In the genomic region with DNA sequence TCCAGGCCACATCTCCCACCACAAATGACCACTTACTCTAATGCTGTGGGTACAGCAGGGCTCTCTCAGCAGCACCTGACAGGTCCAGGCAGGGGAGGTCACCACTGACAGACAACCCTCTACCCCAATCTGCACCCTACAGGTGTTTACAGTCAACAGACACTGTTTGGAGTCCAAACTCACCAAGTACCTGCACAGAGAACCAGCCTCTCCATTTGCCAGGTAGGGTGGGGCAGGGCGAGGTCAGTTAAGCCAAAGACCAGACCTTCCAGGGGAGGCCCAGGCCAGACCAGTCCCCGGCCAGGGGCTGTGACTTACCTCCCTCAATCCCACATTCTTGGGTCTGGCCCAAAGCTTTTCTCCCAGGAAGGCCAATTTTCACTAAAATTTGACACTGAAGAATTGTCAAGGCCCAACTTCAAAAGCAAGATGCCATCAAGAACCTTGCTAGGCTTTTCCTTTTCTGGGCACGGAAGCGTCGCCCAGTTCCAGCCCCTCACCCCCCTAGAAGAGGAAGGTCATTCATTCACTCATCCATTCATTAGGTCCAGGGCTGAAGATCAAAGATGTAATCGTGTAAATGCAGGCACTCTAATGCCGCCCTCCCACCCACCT, we compare ENCODE assay signal across 8 mouse cellular contexts. TPM values are rescaled to one million over a fixed set of nuclear protein-coding genes. Genes with fewer than 3 reads are reported as not detected.
DNase-seq lines count a peak whose midpoint lies in the region; ATAC-seq lines count a peak whose summit lies in the region.

No protein-coding gene starts in this region.

- H3K36me3 ChIP-seq in heart, embryonic 11.5 days (ENCODE audit: control insufficient read depth, insufficient read depth, low read length) = peaks cover 8% of the 10 kb centered on the region
- H3K36me3 ChIP-seq in hindbrain, embryonic 12.5 days = peaks cover 14% of the 10 kb centered on the region; the same call in 1 of the 2 replicates
- H3K36me3 ChIP-seq in midbrain, embryonic 10.5 days = peaks cover 35% of the 10 kb centered on the region

- H3K9ac ChIP-seq in heart, embryonic 11.5 days (ENCODE audit: low read depth, low read length) = peak overlapping the region; percentile 95
- peak overlapping the region; percentile 91 for H3K9ac ChIP-seq in hindbrain, embryonic 12.5 days

- H3K4me2 ChIP-seq in heart, embryonic 11.5 days = peak overlapping the region; percentile 90
- peak overlapping the region; percentile 87 for H3K4me2 ChIP-seq in hindbrain, embryonic 12.5 days (replicated peaks)

- peak overlapping the region; percentile 96 for H3K4me3 ChIP-seq in heart, embryonic 11.5 days (ENCODE audit: low read depth, low read length)
- peak overlapping the region; percentile 95 for H3K4me3 ChIP-seq in hindbrain, embryonic 12.5 days
- H3K4me3 ChIP-seq in midbrain, embryonic 10.5 days = peak overlapping the region; percentile 90

- no peaks in the 10 kb centered on the region for H3K9me3 ChIP-seq in heart, embryonic 11.5 days (replicated peaks; ENCODE audit: control insufficient read depth, low read length)
- no peaks in the 10 kb centered on the region for H3K9me3 ChIP-seq in hindbrain, embryonic 12.5 days (replicated peaks)
- H3K9me3 ChIP-seq in midbrain, embryonic 10.5 days (replicated peaks) = no peaks in the 10 kb centered on the region

- no peaks in the 10 kb centered on the region for H3K27me3 ChIP-seq in heart, embryonic 11.5 days (ENCODE audit: control insufficient read depth, insufficient read depth, low read length)
- peaks cover 5% of the 10 kb centered on the region; the same call in 1 of the 2 replicates for H3K27me3 ChIP-seq in hindbrain, embryonic 12.5 days
- H3K27me3 ChIP-seq in midbrain, embryonic 10.5 days (ENCODE audit: low read depth, poor library complexity, severe bottlenecking) = no peaks in the 10 kb centered on the region

- no peak overlapping the region for H3K27ac ChIP-seq in heart, embryonic 11.5 days (ENCODE audit: low read depth, low read length)
- 0 out of 2 replicates have a peak overlapping the region, but pooled peaks have one; percentile 12 for H3K27ac ChIP-seq in hindbrain, embryonic 12.5 days
- H3K27ac ChIP-seq in midbrain, embryonic 10.5 days (replicated peaks) = peak overlapping the region; percentile 100

- peaks cover 16% of the 10 kb centered on the region for H3K4me1 ChIP-seq in heart, embryonic 11.5 days (ENCODE audit: control insufficient read depth, insufficient read depth, low read length)
- H3K4me1 ChIP-seq in hindbrain, embryonic 12.5 days = peaks cover 21% of the 10 kb centered on the region
- peaks cover 33% of the 10 kb centered on the region for H3K4me1 ChIP-seq in midbrain, embryonic 10.5 days

- DNase-seq in heart, adult 18-20 months = no peak
- peak; percentile 36 for DNase-seq in adrenal gland, postnatal 10 days
- no peak for DNase-seq in midbrain, embryonic 10.5 days (ENCODE audit: low spot score)
- no peak for DNase-seq in urinary bladder, postnatal 36 days (ENCODE audit: low spot score in 2 of 2)
- DNase-seq in cerebellum, postnatal 4 days (ENCODE audit: low spot score in 2 of 2) = no peak
- DNase-seq in T-cell, adult 2 months (ENCODE audit: low spot score) = no peak

- 62% methylated on average over 7 of the region's 7 CpGs for WGBS in heart, embryonic 11.5 days (ENCODE audit: insufficient replicate concordance)
- 62% methylated on average over 7 of the region's 7 CpGs for WGBS in hindbrain, embryonic 12.5 days
- 71% methylated on average over 7 of the region's 7 CpGs for WGBS in midbrain, embryonic 10.5 days

- ATAC-seq in heart, embryonic 11.5 days (replicated peaks; ENCODE audit: insufficient number of reproducible peaks, low FRiP score, low TSS enrichment) = no peak
- no peak for ATAC-seq in hindbrain, embryonic 12.5 days (ENCODE audit: low FRiP score)

RNA-seq across cellular contexts. Expression of a gene that starts 1.5 kb away (rescaled TPM):
- polyA plus RNA-seq in heart, embryonic 11.5 days (2014; fragmentation: Nextera tagmentation; extraction: Ambion mirVana) = 552 and 561 TPM in 2 replicates
- 100 to 1,000 TPM; 241 to 255 TPM for total RNA-seq in heart, adult 18-20 months (2021)
- total RNA-seq in adrenal gland, postnatal 10 days (2021) = 100 to 1,000 TPM; 286 to 329 TPM
- 558 and 595 TPM in 2 replicates for polyA plus RNA-seq in hindbrain, embryonic 12.5 days (2016; fragmentation: Nextera tagmentation; extraction: Ambion mirVana)
- polyA plus RNA-seq in midbrain, embryonic 10.5 days (2016; fragmentation: Nextera tagmentation; extraction: Ambion mirVana) = 467 and 491 TPM in 2 replicates

RNA-seq across cellular contexts. Expression of a gene that starts 4.4 kb away (rescaled TPM):
- polyA plus RNA-seq in heart, embryonic 11.5 days (2014; fragmentation: Nextera tagmentation; extraction: Ambion mirVana) = 28.3 and 31.0 TPM in 2 replicates
- total RNA-seq in heart, adult 18-20 months (2021) = 10 to 100 TPM in 1 of 2 experiments, 1 to 10 TPM in 1; 8.3 to 13.5 TPM
- 10 to 100 TPM; 36.6 to 44.2 TPM for total RNA-seq in adrenal gland, postnatal 10 days (2021)
- 35.6 and 41.2 TPM in 2 replicates for polyA plus RNA-seq in hindbrain, embryonic 12.5 days (2016; fragmentation: Nextera tagmentation; extraction: Ambion mirVana)
- polyA plus RNA-seq in midbrain, embryonic 10.5 days (2016; fragmentation: Nextera tagmentation; extraction: Ambion mirVana) = 42.4 and 44.8 TPM in 2 replicates

RNA-seq across cellular contexts. Expression of a gene that starts 17.3 kb away (rescaled TPM):
- polyA plus RNA-seq in heart, embryonic 11.5 days (2014; fragmentation: Nextera tagmentation; extraction: Ambion mirVana) = 45.2 and 45.9 TPM in 2 replicates
- 10 to 100 TPM; 39.7 to 41.1 TPM for total RNA-seq in heart, adult 18-20 months (2021)
- total RNA-seq in adrenal gland, postnatal 10 days (2021) = 10 to 100 TPM; 46.8 to 53.3 TPM
- 55.2 and 56.7 TPM in 2 replicates for polyA plus RNA-seq in hindbrain, embryonic 12.5 days (2016; fragmentation: Nextera tagmentation; extraction: Ambion mirVana)
- polyA plus RNA-seq in midbrain, embryonic 10.5 days (2016; fragmentation: Nextera tagmentation; extraction: Ambion mirVana) = 31.5 and 37.9 TPM in 2 replicates

RNA-seq across cellular contexts. Expression of a gene that starts 37.4 kb away (rescaled TPM):
- 4.0 and 5.2 TPM in 2 replicates for polyA plus RNA-seq in heart, embryonic 11.5 days (2014; fragmentation: Nextera tagmentation; extraction: Ambion mirVana)
- 10 to 100 TPM; 12.3 to 14.4 TPM for total RNA-seq in heart, adult 18-20 months (2021)
- 10 to 100 TPM; 12.0 to 16.4 TPM for total RNA-seq in adrenal gland, postnatal 10 days (2021)
- 13.5 and 17.0 TPM in 2 replicates for polyA plus RNA-seq in hindbrain, embryonic 12.5 days (2016; fragmentation: Nextera tagmentation; extraction: Ambion mirVana)
- 5.3 and 12.5 TPM in 2 replicates for polyA plus RNA-seq in midbrain, embryonic 10.5 days (2016; fragmentation: Nextera tagmentation; extraction: Ambion mirVana)

RNA-seq across cellular contexts. Expression of a gene that starts 41.3 kb away (rescaled TPM):
- polyA plus RNA-seq in heart, embryonic 11.5 days (2014; fragmentation: Nextera tagmentation; extraction: Ambion mirVana) = 2.0 TPM in 2 replicates
- total RNA-seq in heart, adult 18-20 months (2021) = under 1 TPM; 0.67 to 0.72 TPM
- 1 to 10 TPM; 3.1 to 4.2 TPM for total RNA-seq in adrenal gland, postnatal 10 days (2021)
- polyA plus RNA-seq in hindbrain, embryonic 12.5 days (2016; fragmentation: Nextera tagmentation; extraction: Ambion mirVana) = 10.9 and 12.1 TPM in 2 replicates
- polyA plus RNA-seq in midbrain, embryonic 10.5 days (2016; fragmentation: Nextera tagmentation; extraction: Ambion mirVana) = 3.8 and 4.4 TPM in 2 replicates
